Mouse (Mus musculus): ENCODE measurements around the gene Lcn12.
A peak's percentile ranks its signal among the peaks of the same experiment; 100 is the strongest.

Gene Lcn12

DNA sequence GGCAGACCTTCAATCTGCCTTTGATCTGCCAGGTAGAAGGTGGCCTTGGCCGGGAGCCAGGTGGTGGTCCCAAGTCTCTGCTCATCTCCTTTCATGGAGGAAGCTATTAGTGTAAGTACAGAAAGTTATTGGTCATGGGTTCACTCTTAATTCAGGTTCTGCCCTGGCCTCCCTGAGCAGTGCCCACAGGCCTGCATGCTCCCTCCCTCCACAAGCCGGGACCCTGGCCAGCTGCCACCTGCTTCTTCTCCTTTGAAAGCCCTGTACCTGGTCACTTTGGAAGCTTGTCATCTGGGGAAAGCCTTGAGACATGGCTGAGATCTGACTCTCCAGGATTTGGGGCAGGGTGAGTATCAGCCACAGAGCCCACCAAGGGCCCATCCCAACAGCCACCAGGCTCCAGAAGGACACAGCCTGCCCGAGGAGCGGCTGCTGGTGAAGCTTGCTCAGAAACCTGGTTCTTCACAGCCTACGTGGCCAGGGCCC, at the start of gene Lcn12:
Gene Lcn12, minus strand, starts transcription at position 436 of the 486 bp plus-strand sequence.
- DNase-seq (ENCODE audit: low spot score): no peak

DNA sequence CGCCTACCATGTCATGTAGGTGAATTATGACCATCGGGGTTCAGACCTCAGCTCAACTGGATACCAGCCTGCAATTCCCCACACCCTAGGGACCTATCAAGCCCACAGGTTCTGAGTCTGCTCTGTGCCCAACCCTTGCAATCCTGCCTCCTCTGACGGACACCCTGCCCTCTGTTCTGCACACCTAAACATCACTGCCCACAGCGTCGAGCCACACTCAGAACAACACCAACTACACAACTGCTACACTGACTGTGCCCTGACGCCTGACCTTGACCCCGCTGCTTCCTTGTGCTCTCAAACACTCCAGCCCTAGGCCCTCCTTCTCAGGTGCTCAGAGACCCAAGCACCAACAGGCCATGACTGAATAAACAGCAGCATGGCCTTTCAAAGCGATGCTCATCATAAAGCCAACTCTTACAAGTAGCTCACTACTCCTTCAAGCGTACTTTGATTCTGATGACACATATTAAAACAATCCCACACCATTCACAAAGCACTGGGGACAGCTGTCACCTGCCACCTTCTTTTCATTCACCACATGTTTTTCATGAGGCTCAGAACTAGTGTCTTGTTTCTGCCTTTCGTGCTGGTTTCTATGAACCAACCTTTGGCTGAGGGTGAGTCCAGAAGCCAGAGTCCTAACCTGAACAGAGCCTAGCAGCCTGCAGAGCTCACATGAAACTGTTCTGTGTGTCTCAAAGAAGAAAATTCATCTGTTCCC, 48.1 kb upstream of the Lcn12 start:
- DNase-seq (ENCODE audit: low spot score): no peak

DNA sequence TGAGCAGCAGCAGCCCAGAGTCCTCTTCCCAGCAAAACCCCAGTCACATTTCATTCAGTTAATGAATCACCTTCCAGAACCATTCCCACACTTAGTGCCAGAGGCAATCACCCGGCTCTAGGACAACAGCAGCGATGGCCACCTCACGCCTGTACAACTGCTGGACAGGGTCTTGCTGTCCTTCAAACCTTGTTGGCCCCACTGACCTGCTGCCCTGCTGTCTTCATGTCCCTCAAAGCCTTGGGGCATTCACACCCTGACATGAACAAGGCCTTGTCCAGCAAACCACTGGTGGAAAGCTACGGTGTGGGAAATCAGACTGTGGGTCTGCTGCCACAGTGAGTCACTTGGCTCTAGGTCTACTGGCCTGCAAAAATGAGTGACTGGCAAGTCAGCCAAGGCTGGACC, 46.8 kb upstream of the Lcn12 start:
- DNase-seq (ENCODE audit: low spot score): no peak

DNA sequence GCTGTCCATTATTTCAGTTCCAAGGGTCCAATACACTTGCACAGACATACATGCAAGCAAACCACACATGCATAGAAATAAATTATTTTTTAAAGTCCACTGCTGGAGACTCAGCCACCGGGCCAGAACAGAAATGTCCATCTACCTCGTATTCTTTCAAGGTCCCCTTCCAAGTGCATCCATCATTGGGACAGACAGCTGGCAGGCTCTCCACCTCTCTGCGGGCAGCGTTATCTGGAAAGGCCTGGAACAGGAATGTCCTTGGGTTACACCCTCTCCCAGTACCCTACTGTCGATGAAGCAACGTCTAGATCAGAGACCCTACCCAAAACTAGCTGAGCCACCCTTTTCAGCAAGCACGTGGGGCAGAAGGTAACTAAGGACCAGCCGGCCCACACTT, 42.8 kb upstream of the Lcn12 start:
- no peak for DNase-seq (ENCODE audit: low spot score)

DNA sequence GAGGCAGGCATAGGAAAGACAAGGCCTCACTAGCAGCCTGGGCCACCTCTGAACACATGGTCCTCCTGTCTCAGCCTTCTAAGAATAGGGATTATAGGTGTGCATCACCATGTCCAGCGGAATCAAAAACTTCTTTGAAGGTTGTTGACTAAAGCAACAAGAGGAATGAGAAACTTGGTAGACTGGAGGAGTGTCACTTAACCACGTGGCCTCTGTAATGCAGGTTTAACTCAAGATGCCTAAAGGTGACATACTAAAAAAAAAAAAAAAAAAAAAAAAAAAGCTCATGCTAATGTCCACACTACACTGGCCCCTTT, 41.1 kb upstream of the Lcn12 start:
- no peak for DNase-seq (ENCODE audit: low spot score)

DNA sequence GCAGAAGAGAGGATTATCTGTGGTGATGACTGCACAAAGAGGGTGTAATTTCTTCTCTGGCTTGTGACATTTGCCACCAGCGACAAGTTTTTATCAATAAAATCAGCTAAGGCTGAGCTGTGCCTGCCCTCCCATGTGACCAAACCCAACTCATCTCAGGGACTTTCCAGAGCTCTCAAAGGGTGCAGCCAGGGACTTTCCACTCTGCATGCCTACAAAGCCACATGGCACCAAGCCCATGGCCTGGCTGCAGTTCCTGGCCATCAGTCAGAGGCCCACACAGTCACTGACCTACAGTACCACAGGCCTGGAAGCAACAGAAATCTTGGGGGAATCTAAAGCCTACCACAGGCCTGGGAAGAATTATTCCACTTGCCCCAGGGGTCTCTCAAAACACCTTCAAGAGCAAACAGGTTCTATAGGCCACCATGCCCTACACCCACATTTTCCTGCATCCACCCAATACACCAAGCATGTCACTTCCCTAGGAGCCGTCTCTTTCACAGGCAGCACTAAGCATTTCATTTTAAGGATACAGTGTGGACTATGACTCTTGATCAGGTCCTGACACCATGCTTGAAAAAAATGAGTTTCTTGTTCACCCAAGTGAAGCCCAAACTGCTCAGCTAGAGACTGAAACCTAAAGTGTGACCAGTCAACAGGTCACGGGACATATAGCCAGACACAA, 40.6 kb upstream of the Lcn12 start:
- no peak for DNase-seq (ENCODE audit: low spot score)

DNA sequence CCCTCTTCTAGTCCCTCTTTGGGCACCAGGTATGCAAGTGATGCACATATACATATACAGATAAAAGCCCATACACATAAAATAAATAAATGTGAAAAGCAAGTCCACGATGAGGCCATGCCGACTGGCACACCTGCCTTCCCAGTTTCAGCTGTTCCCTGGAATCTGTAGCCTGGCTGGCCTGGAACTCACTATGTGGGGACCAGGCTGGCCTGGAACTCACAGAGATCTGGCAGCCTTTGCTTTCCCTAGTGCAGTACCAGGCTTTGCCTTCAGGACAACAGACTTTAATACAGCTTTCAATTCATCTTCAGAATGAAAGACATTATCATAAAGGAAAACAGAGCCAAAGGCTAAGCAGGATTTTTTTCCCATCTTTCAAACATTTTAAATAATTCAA, 40.0 kb upstream of the Lcn12 start:
- DNase-seq (ENCODE audit: low spot score): no peak

DNA sequence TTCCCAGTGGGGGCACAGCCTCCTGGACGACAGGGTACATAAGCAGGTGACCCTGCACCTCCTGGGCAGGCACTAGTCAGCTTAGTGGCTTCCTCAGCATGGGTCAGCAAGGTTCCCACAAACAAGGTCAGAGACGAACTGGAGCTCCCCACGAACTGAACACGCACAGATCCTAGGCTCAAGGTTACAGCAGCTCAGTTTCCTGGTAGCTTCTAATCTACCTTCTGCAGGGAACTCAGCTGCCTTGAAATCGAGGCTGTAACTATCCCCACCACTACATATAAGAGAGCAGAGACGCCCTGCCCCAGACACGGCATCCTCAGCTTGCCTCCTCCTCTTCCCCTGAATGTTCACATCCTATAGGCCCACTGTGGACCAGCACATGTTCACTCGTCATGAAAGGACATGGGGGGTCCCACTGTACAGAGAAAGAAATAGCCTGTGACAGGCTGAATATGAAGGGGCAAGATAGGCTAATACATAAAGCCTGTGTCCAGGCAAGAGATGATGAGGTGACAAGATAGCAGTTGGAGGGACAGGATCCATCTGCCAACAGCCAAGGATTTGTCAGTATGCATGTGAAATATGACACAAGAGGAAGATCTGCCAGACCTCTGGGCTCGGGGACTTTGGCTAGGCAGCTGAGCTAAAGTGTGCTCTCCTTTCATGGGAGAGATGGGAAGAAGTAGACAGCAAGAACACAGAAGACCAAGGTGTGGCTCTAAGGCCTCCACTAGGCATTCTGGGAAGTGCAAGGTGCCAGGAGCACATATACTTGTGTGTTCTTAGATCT, 33.0 kb upstream of the Lcn12 start:
- no peak for DNase-seq (ENCODE audit: low spot score)

DNA sequence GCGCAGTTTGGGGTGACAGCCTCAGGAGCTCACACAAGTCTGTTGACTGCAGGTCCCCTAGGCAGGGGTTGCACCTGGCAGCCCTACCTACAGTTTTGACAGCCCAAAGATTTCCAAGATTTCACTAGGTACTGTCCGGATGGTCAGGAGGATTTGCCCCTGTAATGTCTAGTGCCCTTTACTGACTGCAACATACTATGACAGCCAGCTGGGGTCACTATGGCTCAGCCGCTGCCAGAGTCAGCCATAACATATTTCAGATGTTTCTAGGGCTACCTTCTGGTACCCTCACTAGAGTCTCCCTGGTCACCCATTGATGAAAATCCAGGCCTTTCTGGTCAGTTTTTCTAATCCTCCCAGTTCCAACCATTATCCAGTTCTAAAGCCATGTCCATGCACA, 16.2 kb upstream of the Lcn12 start:
- DNase-seq (ENCODE audit: low spot score): no peak

DNA sequence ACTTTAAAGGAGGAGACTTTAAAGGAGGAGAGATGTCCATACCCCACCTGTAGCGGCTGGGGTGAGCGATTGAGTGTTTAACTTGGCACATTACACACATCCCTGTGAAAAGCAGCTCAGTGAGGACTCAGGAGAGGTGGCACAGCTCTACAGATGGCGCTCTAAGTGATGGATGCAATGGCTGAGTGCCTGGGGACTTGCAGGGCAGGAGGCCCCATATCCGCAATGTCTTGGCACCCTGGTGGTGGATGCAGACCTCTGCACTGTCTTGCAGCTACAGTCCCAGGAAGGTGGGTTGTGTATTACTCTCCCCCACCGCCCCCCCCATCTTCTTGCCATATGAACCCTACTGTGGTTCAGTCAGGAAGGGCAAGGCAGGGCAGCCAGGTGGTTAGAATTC, 13.3 kb upstream of the Lcn12 start:
- no peak for DNase-seq (ENCODE audit: low spot score)

DNA sequence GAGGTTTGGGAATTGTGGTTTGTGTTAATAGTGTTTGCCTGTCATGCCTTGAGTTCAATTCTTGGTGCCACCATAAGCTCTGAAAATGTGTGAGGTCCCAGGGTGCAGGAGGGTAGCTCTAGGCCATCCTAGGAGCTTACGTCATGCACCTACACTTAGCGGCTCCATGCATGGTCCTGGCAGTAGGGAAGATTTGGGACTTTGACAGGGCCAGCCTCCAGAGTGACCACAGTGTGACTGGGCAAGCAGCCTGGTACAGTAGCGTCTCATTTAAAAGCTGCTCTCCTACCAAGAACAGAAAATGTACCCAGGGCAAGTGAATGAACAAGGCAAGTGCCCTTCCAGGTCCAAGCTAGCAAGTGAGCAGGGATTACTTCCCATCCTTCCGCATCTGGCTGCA, 12.1 kb upstream of the Lcn12 start:
- DNase-seq (ENCODE audit: low spot score): no peak

DNA sequence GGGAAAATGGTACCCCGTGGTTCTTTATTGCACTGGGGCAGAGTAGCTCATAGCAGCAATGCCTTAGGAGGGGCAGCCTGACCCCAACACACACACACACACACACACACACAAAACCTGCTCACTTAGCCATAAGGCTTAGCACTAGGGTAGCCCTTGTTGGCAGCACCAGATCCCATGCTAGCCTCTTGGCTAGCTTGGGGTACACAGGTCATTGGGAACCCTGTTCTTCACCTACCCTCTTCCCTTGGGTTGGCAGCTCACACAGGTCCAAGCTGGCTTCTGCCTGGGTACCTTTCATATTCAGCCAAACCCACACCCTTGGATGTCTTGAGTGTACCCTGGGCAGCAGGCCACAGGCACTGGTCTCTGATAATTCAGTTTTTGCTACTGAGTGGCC, 11.3 kb upstream of the Lcn12 start:
- DNase-seq (ENCODE audit: low spot score): no peak

DNA sequence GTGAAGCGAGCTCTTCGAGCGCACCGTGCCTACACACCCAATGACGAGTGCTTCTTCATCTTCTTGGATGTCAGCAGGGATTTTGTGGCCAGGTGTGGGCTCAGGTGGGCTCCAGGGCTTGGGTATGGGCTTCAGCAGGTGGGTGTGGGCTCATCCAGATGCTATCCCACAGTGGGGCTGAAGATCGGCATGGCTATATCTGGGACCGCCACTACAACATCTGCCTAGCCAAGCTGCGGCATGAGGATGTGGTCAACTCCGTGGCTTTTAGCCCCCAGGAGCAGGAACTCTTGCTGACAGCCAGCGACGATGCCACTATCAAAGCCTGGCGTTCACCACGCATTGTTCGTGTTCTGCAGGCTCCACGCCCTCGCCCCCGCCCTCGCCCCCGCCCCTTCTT, 10.8 kb upstream of the Lcn12 start:
- no peak for DNase-seq (ENCODE audit: low spot score)

DNA sequence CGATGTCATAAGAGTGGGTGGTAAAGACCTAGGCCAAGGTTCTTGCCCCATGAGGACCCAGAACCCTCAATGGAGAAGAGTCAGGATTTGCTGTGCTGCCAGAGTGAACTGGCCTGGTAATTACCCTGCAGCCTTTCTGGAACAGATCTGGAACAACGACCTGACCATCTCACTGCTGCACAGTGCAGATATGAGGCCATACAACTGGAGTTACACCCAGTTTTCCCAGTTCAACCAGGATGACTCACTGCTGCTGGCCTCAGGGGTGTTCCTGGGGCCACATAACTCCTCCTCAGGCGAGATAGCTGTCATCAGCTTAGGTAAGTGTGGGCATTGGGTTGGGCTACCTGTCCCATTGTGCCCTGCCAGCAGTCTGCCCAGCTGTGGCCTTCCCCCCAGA, 9.0 kb upstream of the Lcn12 start:
- no peak for DNase-seq (ENCODE audit: low spot score)

DNA sequence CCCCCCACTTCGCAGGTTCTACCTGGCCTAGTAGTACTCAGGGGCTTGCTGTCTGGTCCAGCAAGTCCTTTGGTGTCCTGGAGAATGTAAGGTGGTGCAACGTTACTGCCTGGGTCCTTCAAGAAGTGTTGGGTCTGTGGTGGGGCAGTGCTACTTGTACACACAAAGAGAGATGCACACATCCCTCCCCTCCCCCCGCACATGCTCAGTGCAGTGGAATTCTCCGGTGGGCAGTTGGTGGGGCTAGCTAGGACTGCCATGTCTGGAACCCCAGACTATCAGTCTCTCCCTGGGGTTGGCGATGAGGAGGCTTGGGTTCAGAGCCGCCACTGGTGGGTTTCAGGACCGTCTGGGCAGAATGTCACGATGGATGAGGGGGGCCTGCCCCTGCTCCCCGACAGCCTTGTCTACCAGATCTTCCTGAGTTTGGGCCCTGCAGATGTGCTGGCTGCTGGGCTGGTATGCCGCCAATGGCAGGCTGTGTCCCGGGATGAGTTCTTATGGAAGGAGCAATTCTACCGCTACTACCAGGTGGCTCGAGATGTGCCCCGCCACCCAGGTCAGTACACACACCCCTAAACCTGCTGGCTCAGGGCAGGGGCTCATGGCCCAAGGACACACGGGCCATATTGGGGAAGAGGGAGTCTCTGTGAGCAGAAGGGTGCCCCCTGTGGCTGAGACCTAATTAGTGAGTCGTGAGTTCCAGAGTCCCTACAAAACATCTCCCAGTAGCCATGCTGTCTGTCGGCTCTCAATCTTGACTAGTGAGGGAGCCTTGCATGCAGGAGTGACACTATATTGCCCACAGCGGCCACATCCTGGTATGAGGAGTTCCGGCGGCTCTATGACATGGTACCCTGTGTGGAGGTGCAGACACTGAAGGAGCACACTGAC, 8.1 kb upstream of the Lcn12 start, which contains the start of gene C8g:
Gene C8g, minus strand, starts transcription at position 127 of the 894 bp plus-strand sequence.
- DNase-seq (ENCODE audit: low spot score): no peak

DNA sequence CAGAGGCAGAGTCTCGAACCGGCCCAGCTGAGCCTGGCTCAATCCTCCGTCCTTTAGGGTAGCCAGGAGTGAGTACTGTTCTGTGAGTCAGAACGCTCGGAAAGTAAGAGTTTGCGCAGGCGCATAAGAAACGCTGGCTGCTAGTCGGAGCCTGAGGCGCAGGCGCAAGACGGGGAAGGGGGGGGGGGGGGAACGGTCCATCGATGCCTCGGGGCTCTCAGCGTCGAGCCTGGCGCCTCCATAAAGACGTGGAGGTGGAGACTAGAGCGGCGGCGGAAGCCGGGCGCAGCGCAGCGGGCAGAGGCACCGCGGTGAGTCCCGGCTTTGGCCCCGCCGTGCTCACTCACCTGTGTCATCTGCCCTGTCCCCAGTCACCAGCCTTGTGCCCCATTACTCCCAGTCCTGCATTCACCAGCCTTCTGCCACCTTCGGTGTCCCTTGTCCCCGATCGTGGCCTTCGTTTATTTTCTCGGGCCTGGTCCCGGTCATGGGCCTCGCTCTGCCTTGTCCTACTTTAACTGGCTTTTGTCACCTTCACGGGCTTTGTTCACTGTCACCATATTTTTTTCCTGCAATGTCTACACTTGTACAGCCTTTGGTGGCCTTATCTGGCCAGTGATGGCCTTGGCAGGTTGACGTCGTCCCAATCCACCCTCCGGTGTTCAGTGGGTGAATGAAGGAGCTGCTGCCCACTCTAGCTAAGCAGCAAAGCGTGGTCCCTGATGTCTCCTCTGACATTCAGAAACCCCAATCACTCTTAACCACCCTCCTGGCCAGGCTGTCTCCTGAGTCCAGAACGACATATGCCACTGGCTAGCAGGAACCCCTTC, 7.1 kb upstream of the Lcn12 start, which contains the start of gene Fbxw5:
Gene Fbxw5, plus strand, starts transcription at position 175 of the 830 bp plus-strand sequence.
- DNase-seq (ENCODE audit: low spot score): peak; percentile 28

DNA sequence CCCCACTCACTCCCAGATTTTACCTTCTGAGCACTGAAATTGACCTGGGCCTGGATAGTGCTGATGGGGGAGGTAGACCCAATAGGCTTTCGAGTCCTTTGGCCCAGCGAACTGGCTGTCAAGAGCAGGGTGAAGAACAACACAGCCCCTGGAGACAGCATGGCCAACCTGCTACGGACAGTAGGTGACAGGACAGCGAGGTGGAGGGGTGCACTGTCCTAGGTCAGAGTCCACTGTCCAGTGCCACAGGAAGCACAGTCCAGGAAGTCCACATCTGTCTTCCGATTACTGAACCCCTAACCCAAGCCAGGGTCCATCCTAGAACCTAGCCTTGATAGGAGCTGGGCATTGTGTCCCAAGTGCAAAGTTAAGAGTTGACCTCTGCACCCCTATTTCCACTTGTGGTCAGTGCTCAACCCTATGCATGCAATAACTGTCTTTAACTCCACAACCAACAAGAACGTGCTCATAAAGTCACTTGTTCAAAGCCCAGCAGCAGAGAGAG, 6.4 kb upstream of the Lcn12 start:
- no peak for DNase-seq (ENCODE audit: low spot score)

DNA sequence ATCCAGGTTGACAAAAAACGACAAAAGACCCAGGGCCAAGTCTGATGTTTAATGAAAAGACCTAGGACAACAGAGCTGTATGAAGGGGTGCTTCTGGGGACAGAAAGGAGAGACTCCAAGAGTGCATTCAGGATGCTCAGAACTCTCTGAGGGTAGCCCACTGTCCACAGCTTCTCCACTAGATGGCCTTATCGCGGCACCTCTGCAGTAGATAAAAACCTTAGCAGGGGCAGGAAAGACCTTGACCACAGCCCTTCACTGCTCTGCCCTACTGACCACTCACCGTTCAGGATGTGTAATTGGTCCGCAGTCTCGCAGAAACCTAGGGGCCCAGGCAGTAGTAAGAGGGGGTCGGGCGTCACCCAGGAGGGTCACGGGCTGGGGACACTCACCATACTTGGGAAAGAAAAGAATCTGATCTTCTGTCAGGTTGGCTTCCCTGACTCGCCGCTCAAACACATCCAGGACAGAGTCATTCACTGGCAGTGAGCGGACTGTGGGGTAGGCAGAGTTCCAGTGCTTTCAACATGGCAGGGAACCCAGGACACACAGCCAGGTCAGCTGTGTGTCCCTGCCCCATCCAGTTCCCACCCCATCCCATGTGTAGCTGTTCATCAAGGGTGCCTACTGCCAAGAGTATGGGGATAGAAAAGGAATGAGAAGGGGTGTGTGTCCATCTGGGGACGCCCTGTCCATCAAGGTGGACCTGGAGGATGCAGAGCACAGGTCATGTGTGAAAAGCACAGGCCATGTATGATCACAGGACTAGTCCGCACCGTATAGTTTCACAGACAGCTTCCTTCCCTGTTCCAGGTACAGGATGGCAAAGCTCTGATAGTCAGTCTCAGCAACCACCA, 5.1 kb upstream of the Lcn12 start:
- DNase-seq (ENCODE audit: low spot score): no peak

DNA sequence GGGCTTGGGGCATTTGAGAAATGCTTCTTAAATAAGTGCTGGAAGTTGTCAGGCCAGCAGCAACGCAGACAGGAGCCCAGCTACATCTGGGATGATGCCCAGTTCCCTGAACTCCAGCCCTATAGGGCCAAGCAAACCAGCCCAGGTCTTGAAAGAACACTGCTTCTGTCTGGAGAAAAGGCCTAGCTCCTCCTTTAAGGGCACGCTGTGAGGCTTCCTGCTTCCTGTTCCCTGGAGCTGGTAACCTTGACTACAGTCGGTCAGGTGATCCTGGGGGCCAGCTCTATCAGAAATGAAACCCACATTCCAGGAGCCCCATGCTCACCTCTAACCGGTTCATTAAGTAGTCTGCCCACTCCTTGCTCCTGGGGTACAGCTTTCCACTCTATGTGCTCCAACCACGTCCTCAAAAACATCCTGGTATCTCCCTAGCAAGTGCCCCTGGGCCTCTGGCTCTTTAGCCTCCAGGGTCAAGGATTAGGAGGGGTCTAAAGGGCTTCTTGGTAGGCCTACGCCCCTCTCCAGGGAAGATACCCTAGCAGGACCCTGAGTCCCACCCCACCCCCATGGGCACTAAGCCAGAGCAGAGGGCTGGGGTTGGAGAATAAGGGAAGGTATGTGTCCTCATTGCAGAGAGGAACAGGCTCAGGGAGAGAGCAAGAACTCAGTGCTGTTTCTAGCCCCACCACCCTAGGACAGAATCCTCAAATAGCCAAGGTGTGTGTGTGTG, 4.3 kb upstream of the Lcn12 start:
- no peak for DNase-seq (ENCODE audit: low spot score)

All from urinary bladder, postnatal 10 days (tissue).